Mouse (Mus musculus) forebrain, postnatal 0 days (tissue): ENCODE measurements around the gene Atp5h. TPM values are rescaled to one million over a fixed set of nuclear protein-coding genes. Genes with fewer than 3 reads are reported as not detected.

Experiments used
- ATAC-seq: fragments of 200-750 bp; cut with Nextera tagmentation; 2 replicates; pipeline ENCODE4 v1.8.0; 2017; ENCODE audit warnings: mild to moderate bottlenecking, moderate library complexity
- DNase-seq: peaks from one replicate; pipeline ENCODE4 v3.0.0-alpha.2; 2015
- H3K27ac ChIP-seq: fragments of 300-500 bp; sonication (generic); 2 replicates; pipeline ENCODE4 v1.5.1; 2014; ENCODE audit warnings: low read depth, mild to moderate bottlenecking, antibody characterized with exemption, low read length, moderate library complexity, mixed read lengths
- H3K27me3 ChIP-seq: fragments of 300-500 bp; sonication (generic); 2 replicates; pipeline ENCODE4 v1.6.1; 2014; ENCODE audit warnings: mild to moderate bottlenecking, low read length, mixed read lengths; ENCODE audit not compliant: insufficient read depth
- H3K36me3 ChIP-seq: fragments of 300-500 bp; sonication (generic); 2 replicates; pipeline ENCODE4 v1.6.1; 2014; ENCODE audit warnings: mild to moderate bottlenecking, moderate library complexity; ENCODE audit not compliant: insufficient read depth
- H3K4me1 ChIP-seq: fragments of 300-500 bp; sonication (generic); 2 replicates; pipeline ENCODE4 v1.6.1; 2014; ENCODE audit warnings: antibody characterized with exemption; ENCODE audit not compliant: insufficient read depth
- H3K4me2 ChIP-seq: fragments of 300-500 bp; sonication (generic); 2 replicates; pipeline ENCODE4 v1.6.1; 2014; ENCODE audit warnings: low read depth, mild to moderate bottlenecking, moderate library complexity
- H3K4me3 ChIP-seq: fragments of 300-500 bp; sonication (generic); 2 replicates; pipeline ENCODE4 v1.5.1; 2014; ENCODE audit warnings: low read depth, low read length, mixed read lengths
- H3K9ac ChIP-seq: fragments of 300-500 bp; sonication (generic); 2 replicates; pipeline ENCODE4 v1.6.1; 2014; ENCODE audit warnings: mild to moderate bottlenecking
- H3K9me3 ChIP-seq: fragments of 300-500 bp; sonication (generic); 2 replicates; pipeline ENCODE4 v1.6.1; 2016; ENCODE audit warnings: low read length
- CTCF ChIP-seq: sonication (generic); IDR thresholded peaks from 2 replicates; pipeline ENCODE4 v1.5.1; 2016; ENCODE audit warnings: antibody characterized with exemption, control low read depth, low read depth
- WGBS: fragments of 180-500 bp; shearing (Covaris S2); extraction: QIAGEN DNeasy Blood & Tissue Kit; methylation state at CpG from one replicate; pipeline ENCODE4 v1.1.7; 2014; 5-methylcytosine and 5-hydroxymethylcytosine counted together
- microRNA-seq, 2 experiments: library from miRNA; unstranded; fragments of <30 nt; microRNA quantifications; one replicate each; pipeline ENCODE4; 2016
- polyA plus RNA-seq: library from polyadenylated mRNA; unstranded; fragments of >200 nt; fragmentation: Nextera tagmentation; extraction: Ambion mirVana; gene quantifications from 2 replicates; pipeline ENCODE4 v1.2.1, GENCODE M21; 2015
- total RNA-seq: library from RNA; depleted of rRNA; stranded (reverse); fragments of >200 nt; gene quantifications from 2 replicates; pipeline ENCODE4 v1.2.3, GENCODE M21; 2014; rRNA removed

Gene Atp5h
- total and polyA plus RNA-seq, 2 experiments from 2014 or later: 339 to 808 TPM

DNA sequence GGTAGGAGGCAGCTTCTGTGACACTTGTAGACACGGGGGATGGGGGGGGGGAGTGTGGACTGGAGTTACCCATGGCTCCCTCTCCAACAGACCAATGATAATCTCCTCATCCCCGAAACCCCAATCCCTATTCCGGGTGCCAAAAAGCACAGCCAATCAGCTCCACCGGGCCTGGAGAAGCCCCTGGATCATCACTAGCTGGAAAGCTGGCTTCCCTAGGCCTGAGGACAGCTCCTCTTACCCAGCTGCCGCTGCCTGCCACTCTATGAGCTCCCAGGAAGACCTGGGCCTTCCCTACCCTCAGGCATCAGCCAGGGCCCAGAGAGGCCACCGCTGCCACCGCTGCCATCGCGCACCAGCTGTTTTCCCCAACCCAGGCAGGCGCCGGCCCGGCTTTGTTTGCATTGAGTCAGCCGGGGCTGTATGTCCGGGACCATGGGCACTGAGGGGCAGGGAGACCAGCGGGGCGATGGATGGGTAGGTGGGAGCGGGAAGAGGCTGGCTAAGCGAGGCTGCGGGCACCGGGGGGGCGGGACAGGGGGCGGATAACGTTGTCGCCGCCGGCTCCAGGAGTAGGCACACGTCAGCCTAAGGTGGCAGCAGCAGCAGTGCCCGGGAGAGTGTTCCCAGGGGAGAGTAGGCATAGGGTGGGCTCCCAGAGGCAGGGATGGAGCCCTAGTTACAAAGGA is 52.9 kb downstream of the Atp5h start:
- no peak for TF ChIP-seq CTCF
- H3K9ac ChIP-seq: peak overlapping the region; percentile 64
- no peaks in the 10 kb centered on the region for H3K27me3 ChIP-seq
- ATAC-seq (peak; percentile 92), DNase-seq (peak; percentile 79)
- no peaks in the 10 kb centered on the region for H3K9me3 ChIP-seq
- H3K4me2 ChIP-seq: peak overlapping the region; percentile 89
- H3K36me3 ChIP-seq: no peaks in the 10 kb centered on the region
- H3K4me3 ChIP-seq: peak overlapping the region; percentile 69
- H3K27ac ChIP-seq: peak overlapping the region; percentile 69
- whole genome bisulfite sequencing: 3% methylated on average over 28 of the region's 28 CpGs
- H3K4me1 ChIP-seq: no peaks in the 10 kb centered on the region

DNA sequence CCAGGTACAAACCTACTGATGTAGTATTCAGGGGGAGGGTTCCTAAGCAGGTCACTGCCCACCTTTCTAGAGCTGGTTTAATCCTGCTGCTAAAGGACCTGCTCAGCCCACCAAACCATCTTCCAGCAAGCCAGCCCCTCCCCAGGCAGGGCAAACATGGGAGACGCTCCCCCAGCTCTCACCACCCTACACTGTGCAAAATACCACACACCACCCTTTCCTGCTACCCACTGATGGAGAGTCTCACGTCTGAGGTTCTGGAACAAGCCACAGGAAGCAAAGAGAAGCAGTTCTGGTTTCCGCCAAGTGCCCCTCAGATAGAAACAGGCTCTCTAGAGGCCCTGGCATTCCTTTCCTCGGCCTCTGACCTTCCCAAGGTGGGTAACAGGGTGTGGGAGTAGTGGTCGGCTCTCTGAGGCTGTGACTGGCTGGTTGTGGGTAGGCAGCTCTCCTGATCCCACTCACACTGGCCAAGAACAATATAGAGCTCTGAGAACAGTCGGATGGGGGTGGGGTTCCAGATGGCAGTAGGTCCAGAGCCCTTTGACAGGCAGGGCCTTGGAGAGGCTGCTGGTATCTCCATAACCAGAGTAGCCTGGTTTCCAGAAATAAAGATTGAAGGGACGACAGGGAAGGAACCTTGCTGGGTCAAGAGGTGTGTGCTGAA is 53.6 kb downstream of the Atp5h start:
- no peak for ATAC-seq
- TF ChIP-seq CTCF: no peak
- WGBS: 45% methylated on average over 7 of the region's 7 CpGs
- H3K36me3 ChIP-seq: no peaks in the 10 kb centered on the region
- H3K27me3 ChIP-seq: no peaks in the 10 kb centered on the region
- 0 out of 2 replicates have a peak overlapping the region, but pooled peaks have one; percentile 69 for H3K27ac ChIP-seq
- DNase-seq: no peak
- peak overlapping the region; percentile 89 for H3K4me2 ChIP-seq
- peak overlapping the region; percentile 69 for H3K4me3 ChIP-seq
- H3K9me3 ChIP-seq: no peaks in the 10 kb centered on the region
- no peaks in the 10 kb centered on the region for H3K4me1 ChIP-seq
- H3K9ac ChIP-seq: peak overlapping the region; percentile 64; the same call in 1 of the 2 replicates

Small RNA genes lying within 50 kb of the gene (microRNA-seq; reads per million reads assigned to microRNA genes)
- gene Mir3968: 0 to 0.24 reads per million in 2 experiments

Other genes starting within 250 kb of the Atp5h start
- gene Tmem104, start 232.5 kb downstream of the Atp5h start, total RNA-seq: 5.4 and 7.6 TPM in 2 replicates
- gene Tmem104, start 232.5 kb downstream of the Atp5h start, polyA plus RNA-seq: 8.8 and 9.9 TPM in 2 replicates
- gene Nat9, start 232.1 kb downstream of the Atp5h start, total RNA-seq: 19.2 and 20.3 TPM in 2 replicates
- 17.7 and 18.6 TPM in 2 replicates for gene Nat9, start 232.1 kb downstream of the Atp5h start, polyA plus RNA-seq
- gene Grin2c, start 152.7 kb downstream of the Atp5h start, total RNA-seq: 1.5 and 1.6 TPM in 2 replicates
- 0.35 and 0.48 TPM in 2 replicates for gene Grin2c, start 152.7 kb downstream of the Atp5h start, polyA plus RNA-seq
- gene Fdxr, start 142.9 kb downstream of the Atp5h start, total RNA-seq: 18.6 and 26.2 TPM in 2 replicates
- 14.0 and 16.4 TPM in 2 replicates for gene Fdxr, start 142.9 kb downstream of the Atp5h start, polyA plus RNA-seq
- gene Fads6, start 122.3 kb downstream of the Atp5h start, total RNA-seq: 3.8 and 6.5 TPM in 2 replicates
- 0.47 and 0.48 TPM in 2 replicates for gene Fads6, start 122.3 kb downstream of the Atp5h start, polyA plus RNA-seq
- gene Otop2, start 112.8 kb downstream of the Atp5h start, total RNA-seq: 0.15 TPM in 1 of 2 replicates, not detected in the other
- 0.10 and 0.13 TPM in 2 replicates for gene Otop2, start 112.8 kb downstream of the Atp5h start, polyA plus RNA-seq
- 0.23 and 0.33 TPM in 2 replicates for gene Ush1g, start 97.9 kb downstream of the Atp5h start, total RNA-seq
- gene Ush1g, start 97.9 kb downstream of the Atp5h start, polyA plus RNA-seq: 0.06 and 0.09 TPM in 2 replicates
- 0.31 and 0.48 TPM in 2 replicates for gene Otop3, start 85.2 kb downstream of the Atp5h start, total RNA-seq
- 0.47 and 0.98 TPM in 2 replicates for gene Otop3, start 85.2 kb downstream of the Atp5h start, polyA plus RNA-seq
- gene Hid1, start 52.2 kb downstream of the Atp5h start, total RNA-seq: 52.4 and 54.5 TPM in 2 replicates
- 42.8 and 46.6 TPM in 2 replicates for gene Hid1, start 52.2 kb downstream of the Atp5h start, polyA plus RNA-seq
- 43.0 and 45.8 TPM in 2 replicates for gene Cdr2l, start 38.0 kb downstream of the Atp5h start, total RNA-seq
- 14.4 and 16.9 TPM in 2 replicates for gene Cdr2l, start 38.0 kb downstream of the Atp5h start, polyA plus RNA-seq
- 82.1 and 86.1 TPM in 2 replicates for gene Mrpl58, start 16.2 kb downstream of the Atp5h start, total RNA-seq
- gene Mrpl58, start 16.2 kb downstream of the Atp5h start, polyA plus RNA-seq: 201 and 203 TPM in 2 replicates
- 31.7 TPM in 2 replicates for gene Kctd2, start 166 bp upstream of the Atp5h start, total RNA-seq
- 27.1 and 29.3 TPM in 2 replicates for gene Kctd2, start 166 bp upstream of the Atp5h start, polyA plus RNA-seq
- gene Trim80, start 20.6 kb upstream of the Atp5h start, total RNA-seq: not detected in 2 replicates
- gene Trim80, start 20.6 kb upstream of the Atp5h start, polyA plus RNA-seq: not detected in 2 replicates
- not detected in 2 replicates for gene Slc16a5, start 42.5 kb upstream of the Atp5h start, total RNA-seq
- gene Slc16a5, start 42.5 kb upstream of the Atp5h start, polyA plus RNA-seq: 0.06 and 0.07 TPM in 2 replicates
- 11.2 and 14.2 TPM in 2 replicates for gene Armc7, start 55.7 kb upstream of the Atp5h start, total RNA-seq
- 8.5 and 11.2 TPM in 2 replicates for gene Armc7, start 55.7 kb upstream of the Atp5h start, polyA plus RNA-seq
- gene Nt5c, start 71.9 kb upstream of the Atp5h start, total RNA-seq: 59.6 and 84.6 TPM in 2 replicates
- 136 and 143 TPM in 2 replicates for gene Nt5c, start 71.9 kb upstream of the Atp5h start, polyA plus RNA-seq
- 1,009 and 1,140 TPM in 2 replicates for gene Jpt1, start 94.4 kb upstream of the Atp5h start, total RNA-seq
- gene Jpt1, start 94.4 kb upstream of the Atp5h start, polyA plus RNA-seq: 1,672 and 1,955 TPM in 2 replicates
- gene Sumo2, start 116.3 kb upstream of the Atp5h start, total RNA-seq: 795 and 821 TPM in 2 replicates
- gene Sumo2, start 116.3 kb upstream of the Atp5h start, polyA plus RNA-seq: 1,185 and 1,251 TPM in 2 replicates
- 62.6 and 90.3 TPM in 2 replicates for gene Nup85, start 144.5 kb upstream of the Atp5h start, total RNA-seq
- 66.2 and 78.7 TPM in 2 replicates for gene Nup85, start 144.5 kb upstream of the Atp5h start, polyA plus RNA-seq
- gene Mrps7, start 184.0 kb upstream of the Atp5h start, total RNA-seq: 34.6 and 46.3 TPM in 2 replicates
- gene Mrps7, start 184.0 kb upstream of the Atp5h start, polyA plus RNA-seq: 74.1 and 78.1 TPM in 2 replicates
- gene Gga3, start 184.1 kb upstream of the Atp5h start, total RNA-seq: 34.0 and 34.5 TPM in 2 replicates
- 15.2 and 18.5 TPM in 2 replicates for gene Gga3, start 184.1 kb upstream of the Atp5h start, polyA plus RNA-seq
- 12.2 and 16.9 TPM in 2 replicates for gene Mif4gd, start 193.0 kb upstream of the Atp5h start, total RNA-seq
- 14.4 and 19.4 TPM in 2 replicates for gene Mif4gd, start 193.0 kb upstream of the Atp5h start, polyA plus RNA-seq
- 34.3 and 38.7 TPM in 2 replicates for gene Slc25a19, start 208.3 kb upstream of the Atp5h start, total RNA-seq
- gene Slc25a19, start 208.3 kb upstream of the Atp5h start, polyA plus RNA-seq: 51.1 and 51.7 TPM in 2 replicates